Mouse (Mus musculus): Measurements from ENCODE around the gene Dock4. TPM values are rescaled to one million over a fixed set of nuclear protein-coding genes. Genes with fewer than 3 reads are reported as not detected.
"Not testable (repeated sequence)": the region's sequence is repeated elsewhere in the genome, so short reads cannot be mapped to it uniquely, and the experiment has no call there.

Gene Dock4
- total RNA-seq, 4 experiments from 2014 or later, result 7.9 to 11.6 (median 9.4) TPM

GRCm38 (mm10) chr12:40818046-40818708 is 372.4 kb downstream of the Dock4 start:
- no peak for DNase-seq (ENCODE audit: low spot score in 2 of 2)

- no peak for DNase-seq (ENCODE audit: low spot score in 2 of 2)
Observed at GRCm38 (mm10) chr12:40823631-40824030, 377.9 kb downstream of the Dock4 start.

- DNase-seq (ENCODE audit: low spot score in 2 of 2), result no peak
Observed at GRCm38 (mm10) chr12:40824251-40824650, 378.5 kb downstream of the Dock4 start.

- no peak for DNase-seq (ENCODE audit: low spot score in 2 of 2)
Observed at GRCm38 (mm10) chr12:40825935-40826460, 380.2 kb downstream of the Dock4 start.

- DNase-seq (ENCODE audit: low spot score in 2 of 2), result no peak
Observed at GRCm38 (mm10) chr12:40826491-40826890, 380.7 kb downstream of the Dock4 start.

GRCm38 (mm10) chr12:40828025-40828424 is 382.3 kb downstream of the Dock4 start:
- no peak for DNase-seq (ENCODE audit: low spot score in 2 of 2)

GRCm38 (mm10) chr12:40829269-40829668 is 383.5 kb downstream of the Dock4 start:
- DNase-seq (ENCODE audit: low spot score in 2 of 2), result no peak

- DNase-seq (ENCODE audit: low spot score in 2 of 2), result no peak
Observed at GRCm38 (mm10) chr12:40832157-40832556, 386.4 kb downstream of the Dock4 start.

- no peak for DNase-seq (ENCODE audit: low spot score in 2 of 2)
Observed at GRCm38 (mm10) chr12:40836924-40837323, 391.2 kb downstream of the Dock4 start.

- DNase-seq (ENCODE audit: low spot score in 2 of 2), result peak; percentile 24 to 25
Observed at GRCm38 (mm10) chr12:40837597-40838337, 392.0 kb downstream of the Dock4 start.

GRCm38 (mm10) chr12:40838338-40838695 is 392.6 kb downstream of the Dock4 start:
- no peak for DNase-seq (ENCODE audit: low spot score in 2 of 2)

- no peak for DNase-seq (ENCODE audit: low spot score in 2 of 2)
Observed at GRCm38 (mm10) chr12:40838940-40839339, 393.2 kb downstream of the Dock4 start.

GRCm38 (mm10) chr12:40839817-40840216 is 394.1 kb downstream of the Dock4 start:
- no peak for DNase-seq (ENCODE audit: low spot score in 2 of 2)

GRCm38 (mm10) chr12:40842251-40842988 is 396.7 kb downstream of the Dock4 start:
- DNase-seq (ENCODE audit: low spot score in 2 of 2), result no peak

GRCm38 (mm10) chr12:40842991-40843390 is 397.2 kb downstream of the Dock4 start:
- DNase-seq (ENCODE audit: low spot score in 2 of 2), result no peak

GRCm38 (mm10) chr12:40843474-40844080 is 397.8 kb downstream of the Dock4 start:
- DNase-seq (ENCODE audit: low spot score in 2 of 2), result no peak

- no peak for DNase-seq (ENCODE audit: low spot score in 2 of 2)
Observed at GRCm38 (mm10) chr12:40844324-40844723, 398.6 kb downstream of the Dock4 start.

- no peak for DNase-seq (ENCODE audit: low spot score in 2 of 2)
Observed at GRCm38 (mm10) chr12:40854705-40855367, 409.1 kb downstream of the Dock4 start.

- no peak for DNase-seq (ENCODE audit: low spot score in 2 of 2)
Observed at GRCm38 (mm10) chr12:40857466-40857865, 411.7 kb downstream of the Dock4 start.

- not testable (repeated sequence) for DNase-seq (ENCODE audit: low spot score in 2 of 2)
Observed at GRCm38 (mm10) chr12:40858763-40859162, 413.0 kb downstream of the Dock4 start.

- no peak for DNase-seq (ENCODE audit: low spot score in 2 of 2)
Observed at GRCm38 (mm10) chr12:40870387-40870786, 424.6 kb downstream of the Dock4 start.

Data from gastrocnemius, adult 8-10 months (tissue).